Mouse (Mus musculus) testis, adult 2 months (tissue): ENCODE results near the gene Syn3.

Source experiments
- CTCF ChIP-seq: fragments of 200-500 bp; IDR thresholded peaks from 2 replicates; pipeline ENCODE4 v1.5.1; 2012; ENCODE audit warnings: low read depth, mild to moderate bottlenecking, inconsistent platforms, low read length, moderate library complexity; ENCODE audit not compliant: control insufficient read depth, insufficient read depth, insufficient replicate concordance
- POLR2A ChIP-seq: fragments of 200-500 bp; IDR thresholded peaks from 2 replicates; pipeline ENCODE4 v1.6.1; 2012; ENCODE audit warnings: low read depth, mild to moderate bottlenecking, inconsistent platforms, low read length, moderate library complexity; ENCODE audit not compliant: control insufficient read depth

DNA sequence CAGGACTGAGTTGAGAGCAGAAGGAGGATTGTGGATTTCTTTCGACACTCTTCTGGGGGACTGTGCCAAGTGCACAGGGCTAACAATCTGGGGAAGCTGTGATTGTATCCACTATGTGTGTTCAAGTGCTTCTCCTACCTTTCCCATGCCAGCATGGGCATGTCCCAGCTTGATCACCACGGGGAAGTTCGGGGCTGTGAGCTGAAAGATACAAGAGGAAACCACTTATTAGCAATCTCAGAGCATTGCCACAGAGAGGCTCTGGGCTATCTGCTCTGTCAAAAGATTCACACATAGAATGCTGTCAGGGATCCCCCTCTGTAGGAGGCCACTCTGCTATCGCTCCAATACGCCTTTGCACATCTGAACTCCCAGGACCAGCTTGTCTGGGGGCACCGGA lies 363.8 kb downstream of the Syn3 start:
- TF ChIP-seq CTCF (no peak), POLR2A (no peak)
